In genomic region chr11:67052321-67052952, GRCm38 (mm10) we compare ENCODE assay signal across 8 mouse cellular contexts. TPM values are rescaled to one million over a fixed set of nuclear protein-coding genes. Genes with fewer than 3 reads are reported as not detected.
DNase-seq lines count a peak whose midpoint lies in the region; ATAC-seq and TF ChIP-seq lines count a peak whose summit lies in the region.

TSS of gene Adprm (minus strand) at chr11:67052594.
TSS of gene Sco1 (plus strand) at chr11:67052670.

- peak; percentile 96 for ATAC-seq in forebrain, embryonic 15.5 days (replicated peaks)
- ATAC-seq in neutrophil, adult 5-6 weeks (ENCODE audit: extremely low read depth, insufficient number of reproducible peaks, low FRiP score, poor library complexity, severe bottlenecking) = peak; percentile 95

- peak within 1 kb of the TSS; percentile 99 to 100 for H3K4me3 ChIP-seq in ES-E14 (ENCODE audit: insufficient read depth in 1 of 2, low read depth in 1 of 2, low read length in 2 of 2, poor library complexity in 1 of 2, severe bottlenecking in 1 of 2)
- peak within 1 kb of the TSS; percentile 96 for H3K4me3 ChIP-seq in forebrain, embryonic 15.5 days
- peak within 1 kb of the TSS; percentile 92 for H3K4me3 ChIP-seq in lung, adult 2 months (replicated peaks; ENCODE audit: extremely low read depth, low read depth, low read length)

- intact Hi-C loops in heart, postnatal 25 days (cut with DNase I) = loop anchor here (1.0 kb wide), 1 partner anchor 27 kb away; the partner anchor contains the start of gene Tmem220

- H3K4me1 ChIP-seq in ES-E14 (ENCODE audit: control insufficient read depth in 2 of 2, insufficient read depth in 2 of 2, low read length in 2 of 2, poor library complexity in 1 of 2) = peaks cover 5 to 7% of the 10 kb centered on the region in 2 experiments
- peaks cover 26% of the 10 kb centered on the region for H3K4me1 ChIP-seq in forebrain, embryonic 15.5 days
- peaks cover 2% of the 10 kb centered on the region; the same call in 1 of the 2 replicates for H3K4me1 ChIP-seq in lung, adult 2 months (ENCODE audit: control insufficient read depth, insufficient read depth, low read length)

- H3K9ac ChIP-seq in ES-E14 (ENCODE audit: insufficient read depth, low read depth, low read length, poor library complexity, severe bottlenecking) = peak within 1 kb of the TSS; percentile 98
- peak within 1 kb of the TSS; percentile 82 for H3K9ac ChIP-seq in forebrain, embryonic 15.5 days (replicated peaks)

- no peak for TF ChIP-seq CTCF in lung, adult 2 months (IDR thresholded peaks at IDR 0.05; ENCODE audit: insufficient read depth, low read length)

- TF ChIP-seq POLR2A in lung, adult 2 months (IDR thresholded peaks at IDR 0.05; ENCODE audit: borderline replicate concordance, extremely low read depth, low read depth, low read length) = peak; percentile 77; the same call in 1 of the 2 replicates

- under 1% methylated on average over 50 of the region's 50 CpGs for WGBS in forebrain, embryonic 15.5 days
- under 1% methylated on average over 50 of the region's 50 CpGs for WGBS in lung, adult 2 months

- H3K9me3 ChIP-seq in ES-E14 (ENCODE audit: control insufficient read depth, insufficient read depth, low read depth, low read length) = no peaks in the 10 kb centered on the region
- no peaks in the 10 kb centered on the region for H3K9me3 ChIP-seq in forebrain, embryonic 15.5 days

- in situ Hi-C loops in ES-E14 (cut with MboI; ENCODE audit: low sequenced_read_pairs in 2 of 2, unreplicated experiment in 2 of 2) = no loop called here

- peak; percentile 88 for DNase-seq in ES-E14 (ENCODE audit: low read depth, low spot score)
- DNase-seq in cerebellum, adult 11-12 months = peak; percentile 84
- DNase-seq in heart, postnatal 25 days (ENCODE audit: low spot score) = peak; percentile 85
- DNase-seq in layer of hippocampus, adult 18-20 months (ENCODE audit: low spot score in 2 of 2) = peak; percentile 89 to 93
- peak; percentile 87 for DNase-seq in lung, adult 2 months
- peak; percentile 74 to 79 for DNase-seq in thymus, adult 18-20 months

- no peaks in the 10 kb centered on the region for H3K27me3 ChIP-seq in forebrain, embryonic 15.5 days

- peak within 1 kb of the TSS; percentile 55 for H3K27ac ChIP-seq in ES-E14 (ENCODE audit: insufficient read depth, low read depth, low read length, poor library complexity, severe bottlenecking)
- peak within 1 kb of the TSS; percentile 84 for H3K27ac ChIP-seq in forebrain, embryonic 15.5 days (replicated peaks)

- peaks cover 16% of the 10 kb centered on the region for H3K36me3 ChIP-seq in ES-E14 (ENCODE audit: control insufficient read depth, insufficient read depth, low read length, poor library complexity, severe bottlenecking)
- H3K36me3 ChIP-seq in forebrain, embryonic 15.5 days = peaks cover 22% of the 10 kb centered on the region

- peak within 1 kb of the TSS; percentile 75 for H3K4me2 ChIP-seq in forebrain, embryonic 15.5 days (replicated peaks)

TF ChIP-seq in ES-E14, 5 proteins besides CTCF, POLR2A, EP300 and RAD21:
- peak; percentile 68; the same call in 1 of the 2 replicates for TF ChIP-seq HCFC1 (IDR thresholded peaks at IDR 0.05; ENCODE audit: borderline replicate concordance, insufficient read depth, low read length)
- TF ChIP-seq ZNF384 (IDR thresholded peaks at IDR 0.05; ENCODE audit: low read depth, low read length) = no peak

RNA-seq across cellular contexts. Expression of gene Adprm, which starts in this region (rescaled TPM):
- total RNA-seq in ES-E14 (2012; rRNA removed) = 25.4 and 27.3 TPM in 2 replicates
- polyA plus RNA-seq in forebrain, embryonic 15.5 days (2015; fragmentation: Nextera tagmentation; extraction: Ambion mirVana) = 34.2 and 34.9 TPM in 2 replicates
- total RNA-seq in heart, postnatal 25 days (2021) = 10 to 100 TPM; 13.3 to 14.5 TPM
- total RNA-seq in layer of hippocampus, adult 18-20 months (2021) = 10 to 100 TPM; 21.1 to 23.0 TPM
- polyA plus RNA-seq in lung, adult 2 months (2012; rRNA removed) = 10.2 and 16.6 TPM in 2 replicates
- total RNA-seq in neutrophil, adult 5-6 weeks (2017) = 36.1 and 43.3 TPM in 2 replicates

RNA-seq across cellular contexts. Expression of gene Sco1, which starts in this region (rescaled TPM):
- total RNA-seq in ES-E14 (2012; rRNA removed) = 33.6 and 35.9 TPM in 2 replicates
- polyA plus RNA-seq in forebrain, embryonic 15.5 days (2015; fragmentation: Nextera tagmentation; extraction: Ambion mirVana) = 14.7 and 15.5 TPM in 2 replicates
- 10 to 100 TPM; 19.0 to 19.5 TPM for total RNA-seq in heart, postnatal 25 days (2021)
- total RNA-seq in layer of hippocampus, adult 18-20 months (2021) = 10 to 100 TPM; 10.3 TPM
- polyA plus RNA-seq in lung, adult 2 months (2012; rRNA removed) = 2.8 and 3.5 TPM in 2 replicates
- 9.9 and 14.5 TPM in 2 replicates for total RNA-seq in neutrophil, adult 5-6 weeks (2017)

Comparison
In these comparisons a context has a peak if more than half of its experiments do, and no peak if none do; other contexts are left out.
1. Peak in every context shown above with its lines: DNase-seq, ATAC-seq, H3K4me3 ChIP-seq and H3K27ac ChIP-seq.